Comparison of ENCODE assay signal across 11 mouse cellular contexts in genomic region chr1:181334329-181335018, GRCm38 (mm10). TPM values are rescaled to one million over a fixed set of nuclear protein-coding genes. Genes with fewer than 3 reads are reported as not detected.
DNase-seq lines count a peak whose midpoint lies in the region; ATAC-seq and TF ChIP-seq lines count a peak whose summit lies in the region.
"Had no signal": no experiment of that assay in that cellular context is flagged by ENCODE, and none has a peak within 500 bp of the region (broad histone marks: within the 10 kb centered on the region; RNA-seq: fewer than 3 reads in every experiment).

No protein-coding gene starts in this region.

- H3K4me2 ChIP-seq in liver, embryonic 14.5 days (ENCODE audit: low read depth), result peak overlapping the region; percentile 70
- H3K4me2 ChIP-seq: forebrain, embryonic 13.5 days; midbrain, embryonic 12.5 days had no signal

- intact Hi-C loops in heart, adult 2 months (cut with DNase I), result no loop called here

- no peak for TF ChIP-seq POLR2A in heart, adult 2 months (IDR thresholded peaks at IDR 0.05; ENCODE audit: insufficient read depth, low read depth, low read length)
- no peak for TF ChIP-seq POLR2A in bone marrow, adult 2 months (IDR thresholded peaks at IDR 0.05; ENCODE audit: borderline replicate concordance, control insufficient read depth, low read depth, low read length)

- 0 out of 2 replicates have a peak, but pooled peaks cover 4% of the 10 kb centered on the region for H3K9me3 ChIP-seq in heart, embryonic 10.5 days
- peaks cover 11% of the 10 kb centered on the region for H3K9me3 ChIP-seq in liver, embryonic 14.5 days (ENCODE audit: control insufficient read depth, low read length)
- H3K9me3 ChIP-seq: forebrain, embryonic 13.5 days; limb, embryonic 10.5 days; midbrain, embryonic 12.5 days had no signal

- H3K36me3 ChIP-seq in heart, embryonic 10.5 days, result no peaks in the 10 kb centered on the region
- no peaks in the 10 kb centered on the region for H3K36me3 ChIP-seq in heart, adult 2 months (ENCODE audit: control insufficient read depth, insufficient read depth, low read length)
- no peaks in the 10 kb centered on the region for H3K36me3 ChIP-seq in liver, embryonic 14.5 days (replicated peaks; ENCODE audit: control insufficient read depth, insufficient read depth, low read depth)
- H3K36me3 ChIP-seq: limb, embryonic 10.5 days; midbrain, embryonic 12.5 days had no signal

- TF ChIP-seq EP300 in heart, adult 2 months (IDR thresholded peaks at IDR 0.05; ENCODE audit: insufficient read depth, low read depth, low read length), result no peak
- peak; percentile 98 for TF ChIP-seq EP300 in liver, embryonic 14.5 days (IDR thresholded peaks at IDR 0.05; ENCODE audit: low read depth)

- peak; percentile 95 for DNase-seq in heart, embryonic 10.5 days (ENCODE audit: low spot score)
- no peak for DNase-seq in heart, adult 2 months
- peak; percentile 87 to 91 (median 88) for DNase-seq in liver, embryonic 14.5 days (ENCODE audit: low read depth in 3 of 3, low spot score in 3 of 3)
- peak; percentile 70 to 80 for DNase-seq in thymus, adult 18-20 months
- no peak for DNase-seq in adrenal gland, postnatal 36 days
- no peak for DNase-seq in right cerebral cortex, postnatal 14 days
- no peak for DNase-seq in ovary, postnatal 36 days (ENCODE audit: low spot score)

- no peak overlapping the region for H3K4me3 ChIP-seq in heart, embryonic 10.5 days
- no peak overlapping the region for H3K4me3 ChIP-seq in heart, adult 2 months
- H3K4me3 ChIP-seq in bone marrow, adult 2 months (replicated peaks; ENCODE audit: control insufficient read depth, low read depth, low read length), result no peak overlapping the region
- peak overlapping the region; percentile 47 to 59 for H3K4me3 ChIP-seq in liver, embryonic 14.5 days (ENCODE audit: insufficient read depth in 1 of 2, low read depth in 2 of 2, low read length in 2 of 2)
- H3K4me3 ChIP-seq: forebrain, embryonic 13.5 days; limb, embryonic 10.5 days; midbrain, embryonic 12.5 days had no signal

- TF ChIP-seq CTCF in heart, adult 2 months (IDR thresholded peaks at IDR 0.05), result no peak
- TF ChIP-seq CTCF in bone marrow, adult 2 months (IDR thresholded peaks at IDR 0.05; ENCODE audit: control insufficient read depth, insufficient read depth, low read length), result no peak; the same call in 1 of the 2 replicates
- TF ChIP-seq CTCF in liver, embryonic 14.5 days (IDR thresholded peaks at IDR 0.05; ENCODE audit: low read depth), result peak; percentile 42

- no peaks in the 10 kb centered on the region for H3K27me3 ChIP-seq in heart, embryonic 10.5 days (ENCODE audit: insufficient read depth, poor library complexity, severe bottlenecking)
- no peaks in the 10 kb centered on the region for H3K27me3 ChIP-seq in heart, adult 2 months (ENCODE audit: control insufficient read depth, insufficient read depth, low read length)
- no peaks in the 10 kb centered on the region for H3K27me3 ChIP-seq in liver, embryonic 14.5 days (ENCODE audit: control insufficient read depth, insufficient read depth, low read length)
- H3K27me3 ChIP-seq: forebrain, embryonic 13.5 days; midbrain, embryonic 12.5 days had no signal

- WGBS in heart, embryonic 10.5 days, result 79% methylated on average over 6 of the region's 6 CpGs
- WGBS in heart, adult 2 months, result 87% methylated on average over 6 of the region's 6 CpGs
- WGBS in bone marrow, adult 2 months, result 66% methylated on average over 6 of the region's 6 CpGs
- WGBS in liver, embryonic 14.5 days (ENCODE audit: insufficient replicate concordance), result 21% methylated on average over 6 of the region's 6 CpGs

- no peaks in the 10 kb centered on the region for H3K4me1 ChIP-seq in heart, embryonic 10.5 days
- H3K4me1 ChIP-seq in heart, adult 2 months (ENCODE audit: control insufficient read depth, insufficient read depth, low read length), result no peaks in the 10 kb centered on the region
- H3K4me1 ChIP-seq in bone marrow, adult 2 months (ENCODE audit: control insufficient read depth, insufficient read depth, low read length), result peaks cover 4% of the 10 kb centered on the region
- H3K4me1 ChIP-seq in liver, embryonic 14.5 days (replicated peaks; ENCODE audit: control insufficient read depth in 2 of 2, insufficient read depth in 2 of 2, low read length in 1 of 2), result peaks cover 52 to 60% of the 10 kb centered on the region in 2 experiments
- H3K4me1 ChIP-seq: forebrain, embryonic 13.5 days; midbrain, embryonic 12.5 days had no signal

- H3K79me2 ChIP-seq in heart, adult 2 months (replicated peaks; ENCODE audit: control insufficient read depth, insufficient read depth, low read length), result no peaks in the 10 kb centered on the region

- ATAC-seq in liver, embryonic 14.5 days (ENCODE audit: insufficient read depth), result peak; percentile 95
- ATAC-seq: forebrain, embryonic 13.5 days had no signal

- H3K9ac ChIP-seq in heart, adult 2 months (ENCODE audit: low read depth, low read length), result no peak overlapping the region
- peak overlapping the region; percentile 80 for H3K9ac ChIP-seq in liver, embryonic 14.5 days (replicated peaks)
- H3K9ac ChIP-seq: forebrain, embryonic 13.5 days; midbrain, embryonic 12.5 days had no signal

- H3K27ac ChIP-seq in heart, embryonic 10.5 days, result no peak overlapping the region; the same call in 1 of the 2 replicates
- H3K27ac ChIP-seq in heart, adult 2 months, result no peak overlapping the region
- H3K27ac ChIP-seq in bone marrow, adult 2 months (ENCODE audit: control insufficient read depth, insufficient read depth, low read depth, low read length, poor library complexity), result peak overlapping the region; percentile 73
- peak overlapping the region; percentile 93 for H3K27ac ChIP-seq in liver, embryonic 14.5 days
- H3K27ac ChIP-seq: forebrain, embryonic 13.5 days; midbrain, embryonic 12.5 days had no signal

RNA-seq across cellular contexts. Expression of gene Cnih3, which starts 18.0 kb away (rescaled TPM):
- 0.14 and 0.23 TPM in 2 replicates for polyA plus RNA-seq in heart, embryonic 10.5 days (2016; fragmentation: Nextera tagmentation; extraction: Ambion mirVana)
- not detected for total RNA-seq in heart, adult 2 months (2021)
- polyA plus RNA-seq in heart, adult 2 months (2012; rRNA removed), result 0.04 TPM in 1 of 2 replicates, not detected in the other
- 2.7 TPM in 1 of 2 replicates, not detected in the other for polyA plus RNA-seq in bone marrow, adult 2 months (2011; ENCODE audit: insufficient read depth, insufficient read length, low replicate concordance, missing spikeins)
- polyA plus RNA-seq in liver, embryonic 14.5 days (2012; rRNA removed), result 0.02 TPM in 1 of 2 replicates, not detected in the other
- polyA plus RNA-seq in liver, embryonic 14.5 days (2014; fragmentation: Nextera tagmentation; extraction: Ambion mirVana), result not detected in 2 replicates
- total RNA-seq in adrenal gland, postnatal 36 days (2021), result not detected

Comparison
In these comparisons a context has a peak if more than half of its experiments do, and no peak if none do; other contexts are left out.
1. DNase-seq: peak in heart, embryonic 10.5 days (single experiment), liver, embryonic 14.5 days (3 of 3) and thymus, adult 18-20 months (2 of 2); none in heart, adult 2 months (0 of 2), adrenal gland, postnatal 36 days (0 of 2), right cerebral cortex, postnatal 14 days (single experiment) and ovary, postnatal 36 days (single experiment).
2. H3K27ac ChIP-seq: peak in bone marrow, adult 2 months (single experiment) and liver, embryonic 14.5 days (single experiment); none in heart, embryonic 10.5 days (single experiment) and heart, adult 2 months (single experiment).
3. H3K4me3 ChIP-seq: peak in liver, embryonic 14.5 days (2 of 2); none in heart, embryonic 10.5 days (single experiment), heart, adult 2 months (single experiment) and bone marrow, adult 2 months (single experiment).